Mouse (Mus musculus) intestine, embryonic 15.5 days (tissue): ENCODE measurements around the gene Cps1. TPM values are rescaled to one million over a fixed set of nuclear protein-coding genes. Genes with fewer than 3 reads are reported as not detected.

Source experiments
- ATAC-seq: fragments of 200-750 bp; cut with Nextera tagmentation; 2 replicates; pipeline ENCODE4 v1.8.0; 2017; ENCODE audit warnings: moderate TSS enrichment, moderate library complexity
- H3K27ac ChIP-seq: fragments of 300-500 bp; sonication (generic); 2 replicates; pipeline ENCODE4 v1.5.1; 2015; ENCODE audit warnings: mild to moderate bottlenecking, inconsistent platforms
- H3K27me3 ChIP-seq: fragments of 300-500 bp; sonication (generic); replicated peaks from 2 replicates; pipeline ENCODE4 v1.6.1; 2015; ENCODE audit warnings: inconsistent platforms
- H3K36me3 ChIP-seq: fragments of 300-500 bp; sonication (generic); 2 replicates; pipeline ENCODE4 v1.6.1; 2015; ENCODE audit warnings: inconsistent platforms
- H3K4me1 ChIP-seq: fragments of 300-500 bp; sonication (generic); replicated peaks from 2 replicates; pipeline ENCODE4 v1.6.1; 2015; ENCODE audit warnings: inconsistent platforms
- H3K4me2 ChIP-seq: fragments of 300-500 bp; sonication (generic); replicated peaks from 2 replicates; pipeline ENCODE4 v1.6.1; 2015; ENCODE audit warnings: mild to moderate bottlenecking, inconsistent platforms
- H3K4me3 ChIP-seq: fragments of 300-500 bp; sonication (generic); replicated peaks from 2 replicates; pipeline ENCODE4 v1.5.1; 2015; ENCODE audit warnings: inconsistent platforms
- H3K9ac ChIP-seq: fragments of 300-500 bp; sonication (generic); 2 replicates; pipeline ENCODE4 v1.6.1; 2015; ENCODE audit warnings: inconsistent platforms
- H3K9me3 ChIP-seq: fragments of 300-500 bp; sonication (generic); 2 replicates; pipeline ENCODE4 v1.6.1; 2016; ENCODE audit warnings: inconsistent platforms
- WGBS: fragments of 180-500 bp; shearing (Covaris S2); methylation state at CpG from one replicate; pipeline ENCODE4 v1.1.7; 2015; 5-methylcytosine and 5-hydroxymethylcytosine counted together
- polyA plus RNA-seq: library from polyadenylated mRNA; unstranded; fragments of >200 nt; fragmentation: Nextera tagmentation; extraction: Ambion mirVana; gene quantifications from 2 replicates; pipeline ENCODE4 v1.2.1, GENCODE M21; 2015

Gene Cps1
- 326 and 333 TPM in 2 replicates for polyA plus RNA-seq

DNA sequence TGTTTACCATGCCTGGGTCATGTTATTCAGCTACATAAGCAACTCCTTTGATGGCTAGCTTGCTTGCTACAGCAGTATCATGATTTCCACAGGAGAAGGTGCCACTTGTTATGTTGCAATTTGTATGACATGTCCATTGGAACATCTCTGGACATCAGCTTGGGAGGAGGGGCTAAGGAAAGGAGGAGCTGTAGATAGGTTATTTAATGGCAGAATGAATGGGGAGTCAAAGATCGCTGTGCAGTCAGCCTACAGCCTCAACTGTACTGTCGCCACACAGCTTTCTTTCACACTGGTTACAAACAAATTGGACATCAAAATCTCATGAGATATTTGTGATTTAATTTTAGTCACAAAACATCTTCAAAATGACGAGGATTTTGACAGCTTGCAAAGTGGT lies at the start of gene Cps1:
Cps1 (plus strand) TSS at position 230 of the 400 bp plus-strand sequence.
- Histone ChIP-seq H3K27ac (no peak within 1 kb of the TSS), H3K9me3 (no peaks in the 10 kb centered on the region), H3K36me3 (no peaks in the 10 kb centered on the region), H3K4me1 (no peaks in the 10 kb centered on the region), H3K9ac (no peak within 1 kb of the TSS), H3K4me3 (no peak within 1 kb of the TSS), H3K4me2 (no peak within 1 kb of the TSS), H3K27me3 (no peaks in the 10 kb centered on the region)
- WGBS: 74% methylated on average over 3 of the region's 3 CpGs
- ATAC-seq: 0 out of 2 replicates have a peak, but pooled peaks have one; percentile 34

DNA sequence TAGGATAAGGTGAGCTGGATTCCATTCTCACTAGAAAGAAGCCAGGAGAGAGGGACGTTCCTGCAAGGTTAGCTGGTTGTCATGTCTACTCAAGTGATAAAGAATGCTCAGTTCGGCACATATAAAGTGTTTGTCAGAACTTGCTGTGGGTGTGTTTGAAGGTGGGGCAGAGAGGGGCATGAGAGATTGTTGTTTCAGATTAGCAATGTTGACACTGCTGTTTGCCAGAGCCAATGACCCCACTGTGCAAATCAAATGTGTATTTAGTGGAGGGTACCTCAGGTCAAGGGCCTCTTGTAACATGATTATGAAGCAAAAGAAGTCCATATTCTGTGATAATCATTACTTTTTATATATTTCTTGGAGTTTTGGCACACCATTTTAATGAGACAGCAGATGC lies 45.1 kb upstream of the Cps1 start:
- Histone ChIP-seq H3K9ac (no peak overlapping the region), H3K36me3 (no peaks in the 10 kb centered on the region), H3K27ac (no peak overlapping the region), H3K4me1 (no peaks in the 10 kb centered on the region), H3K4me2 (no peak overlapping the region), H3K4me3 (no peak overlapping the region), H3K9me3 (no peaks in the 10 kb centered on the region), H3K27me3 (no peaks in the 10 kb centered on the region)
- WGBS: 48% methylated on average over 2 of the region's 2 CpGs
- ATAC-seq: peak; percentile 82

GRCm38 (mm10) chr1:67078666-67079065 lies 44.2 kb upstream of the Cps1 start:
- H3K27me3 ChIP-seq: no peaks in the 10 kb centered on the region
- H3K9me3 ChIP-seq: no peaks in the 10 kb centered on the region
- ATAC-seq: peak; percentile 37
- no peaks in the 10 kb centered on the region for H3K4me1 ChIP-seq
- peak overlapping the region; percentile 24; the same call in 1 of the 2 replicates for H3K27ac ChIP-seq
- no peak overlapping the region for H3K4me2 ChIP-seq
- no peak overlapping the region for H3K9ac ChIP-seq
- 65% methylated on average over 2 of the region's 2 CpGs for WGBS
- no peaks in the 10 kb centered on the region for H3K36me3 ChIP-seq
- H3K4me3 ChIP-seq: no peak overlapping the region

GRCm38 (mm10) chr1:67079146-67079545 lies 43.7 kb upstream of the Cps1 start:
- no peak overlapping the region for H3K4me3 ChIP-seq
- no peak overlapping the region for H3K9ac ChIP-seq
- H3K36me3 ChIP-seq: no peaks in the 10 kb centered on the region
- H3K4me2 ChIP-seq: no peak overlapping the region
- H3K4me1 ChIP-seq: no peaks in the 10 kb centered on the region
- ATAC-seq: peak; percentile 93
- 55% methylated on average over 7 of the region's 7 CpGs for WGBS
- H3K9me3 ChIP-seq: no peaks in the 10 kb centered on the region
- H3K27me3 ChIP-seq: no peaks in the 10 kb centered on the region
- H3K27ac ChIP-seq: peak overlapping the region; percentile 24; the same call in 1 of the 2 replicates

DNA sequence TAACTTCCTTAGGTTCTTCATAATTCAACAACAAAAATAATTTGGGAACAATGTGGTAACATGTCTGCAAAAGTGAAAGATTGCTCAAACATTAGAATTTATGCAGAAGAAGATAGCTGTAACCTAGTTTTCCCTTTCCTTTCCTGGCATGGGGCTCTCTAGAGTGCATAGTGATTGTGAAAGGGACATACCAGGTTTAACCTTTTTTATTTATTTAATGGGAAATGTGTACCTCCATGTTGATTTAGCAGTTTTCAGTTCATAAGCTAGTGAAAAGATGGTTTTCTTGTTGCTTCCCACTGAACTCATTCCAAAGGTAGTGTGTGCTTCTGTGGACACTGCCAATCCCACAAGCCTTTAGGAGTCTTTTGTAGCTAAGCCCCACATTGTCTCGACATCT lies 30.4 kb upstream of the Cps1 start:
- no peaks in the 10 kb centered on the region for H3K9me3 ChIP-seq
- no peak overlapping the region for H3K27ac ChIP-seq
- no peak overlapping the region for H3K9ac ChIP-seq
- H3K27me3 ChIP-seq: no peaks in the 10 kb centered on the region
- no peak for ATAC-seq
- H3K36me3 ChIP-seq: no peaks in the 10 kb centered on the region
- 90% methylated on average over 1 of the region's 1 CpGs for WGBS
- H3K4me1 ChIP-seq: no peaks in the 10 kb centered on the region
- H3K4me3 ChIP-seq: no peak overlapping the region
- no peak overlapping the region for H3K4me2 ChIP-seq

DNA sequence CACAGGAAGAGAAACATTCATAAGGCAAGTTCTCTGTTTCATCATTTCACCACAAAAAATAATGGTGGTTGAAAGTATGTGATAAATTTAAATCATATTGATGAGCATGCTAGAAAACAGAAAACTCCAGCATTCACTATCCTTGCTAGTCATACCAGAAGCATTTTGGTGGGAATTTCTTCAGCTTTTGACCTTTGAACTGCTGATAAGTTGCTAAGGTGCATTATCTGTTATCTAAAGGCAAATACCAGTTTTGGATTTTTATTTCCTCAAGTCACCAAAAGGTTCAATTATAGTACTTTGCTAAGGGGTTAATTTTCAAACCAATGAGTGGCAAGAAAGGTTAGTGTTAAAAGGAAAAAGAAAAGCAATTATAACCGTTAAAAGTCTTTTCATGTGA lies 23.6 kb upstream of the Cps1 start:
- H3K4me2 ChIP-seq: no peak overlapping the region
- peak; percentile 62 for ATAC-seq
- WGBS: 47% methylated on average over 1 of the region's 1 CpGs

GRCm38 (mm10) chr1:67103476-67104248 lies 19.2 kb upstream of the Cps1 start:
- no peak overlapping the region for H3K4me3 ChIP-seq
- no peaks in the 10 kb centered on the region for H3K27me3 ChIP-seq
- peak; percentile 88 for ATAC-seq
- H3K9ac ChIP-seq: no peak overlapping the region
- H3K9me3 ChIP-seq: no peaks in the 10 kb centered on the region
- 0 out of 2 replicates have a peak, but pooled peaks cover 5% of the 10 kb centered on the region for H3K4me1 ChIP-seq
- peak overlapping the region; percentile 54; the same call in 1 of the 2 replicates for H3K27ac ChIP-seq
- 42% methylated on average over 12 of the region's 12 CpGs for WGBS
- H3K4me2 ChIP-seq: no peak overlapping the region
- H3K36me3 ChIP-seq: no peaks in the 10 kb centered on the region

More for the DNA sequence above, 23.6 kb upstream of the Cps1 start:
- H3K27me3 ChIP-seq: no peaks in the 10 kb centered on the region
- H3K4me3 ChIP-seq: no peak overlapping the region
- no peaks in the 10 kb centered on the region for H3K9me3 ChIP-seq
- H3K9ac ChIP-seq: no peak overlapping the region
- no peaks in the 10 kb centered on the region for H3K36me3 ChIP-seq
- H3K27ac ChIP-seq: no peak overlapping the region
- 0 out of 2 replicates have a peak, but pooled peaks cover 5% of the 10 kb centered on the region for H3K4me1 ChIP-seq

DNA sequence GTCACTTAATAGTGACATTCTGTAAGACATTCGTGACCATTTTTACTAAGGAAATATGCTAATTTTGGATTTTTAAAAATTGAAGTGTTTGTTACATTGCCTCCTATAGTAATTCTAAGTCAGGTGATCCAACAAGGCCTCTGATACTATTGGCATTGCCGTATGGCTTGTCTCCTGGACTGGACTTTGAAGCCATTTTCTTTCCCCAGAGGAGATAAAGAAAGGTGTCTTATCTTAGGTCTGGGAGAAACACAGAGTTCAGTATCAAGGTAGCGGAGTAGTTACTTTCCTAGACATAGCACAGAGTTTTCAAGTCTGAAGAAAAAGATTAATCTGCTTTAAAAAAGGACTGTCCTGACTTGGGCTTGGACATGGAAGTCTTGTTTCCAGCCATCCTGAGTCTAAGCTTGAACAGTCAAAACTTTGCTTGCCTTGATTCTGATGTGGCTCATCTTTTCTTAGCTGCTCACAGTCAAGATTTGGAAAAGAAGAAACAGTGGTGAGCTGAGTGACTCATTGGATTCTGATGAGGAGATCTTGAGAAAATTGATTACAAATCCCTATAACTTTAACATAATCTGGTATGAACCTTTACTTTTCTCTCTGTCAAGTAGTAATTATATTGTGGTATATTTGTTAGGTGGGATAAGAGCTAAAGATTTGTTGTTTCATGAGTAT lies 11.1 kb upstream of the Cps1 start:
- ATAC-seq: peak; percentile 94
- 79% methylated on average over 3 of the region's 3 CpGs for WGBS
- Histone ChIP-seq H3K36me3 (no peaks in the 10 kb centered on the region), H3K27me3 (no peaks in the 10 kb centered on the region), H3K4me3 (peak overlapping the region; percentile 21; the same call in 1 of the 2 replicates), H3K9ac (no peak overlapping the region), H3K4me2 (no peak overlapping the region), H3K9me3 (no peaks in the 10 kb centered on the region), H3K27ac (peak overlapping the region; percentile 64; the same call in 1 of the 2 replicates), H3K4me1 (no peaks in the 10 kb centered on the region)

- Histone ChIP-seq H3K4me1 (no peaks in the 10 kb centered on the region), H3K9ac (no peak overlapping the region), H3K27ac (no peak overlapping the region), H3K9me3 (no peaks in the 10 kb centered on the region), H3K36me3 (no peaks in the 10 kb centered on the region), H3K4me2 (no peak overlapping the region), H3K27me3 (no peaks in the 10 kb centered on the region), H3K4me3 (peak overlapping the region; percentile 27)
- WGBS: 32% methylated on average over 7 of the region's 7 CpGs
- ATAC-seq: 0 out of 2 replicates have a peak, but pooled peaks have one; percentile 29
Measured at GRCm38 (mm10) chr1:67113343-67114030, 9.3 kb upstream of the Cps1 start.

DNA sequence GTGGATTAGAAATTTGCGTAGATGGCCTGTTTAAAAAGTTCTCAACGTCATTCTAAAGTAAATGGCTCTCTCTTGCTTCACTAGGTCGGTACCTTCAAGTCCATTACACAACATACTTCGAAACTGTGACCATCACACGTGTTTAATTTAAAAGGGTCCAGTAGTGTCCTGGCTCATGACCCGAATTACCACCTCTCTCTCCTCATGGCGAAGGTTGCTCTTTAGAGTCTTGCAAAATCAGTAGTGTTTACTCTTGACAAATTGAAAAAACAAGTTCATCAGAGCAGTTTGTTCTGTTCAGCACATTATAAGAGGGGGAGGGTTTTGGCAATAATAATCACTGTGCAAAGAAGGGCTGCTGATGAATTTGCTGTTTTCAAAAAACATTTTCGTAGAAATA lies 6.3 kb upstream of the Cps1 start:
- no peak for ATAC-seq
- Histone ChIP-seq H3K4me1 (no peaks in the 10 kb centered on the region), H3K36me3 (no peaks in the 10 kb centered on the region), H3K27ac (no peak overlapping the region), H3K4me2 (0 out of 2 replicates have a peak overlapping the region, but pooled peaks have one; percentile 1), H3K27me3 (no peaks in the 10 kb centered on the region), H3K4me3 (no peak overlapping the region), H3K9ac (no peak overlapping the region), H3K9me3 (no peaks in the 10 kb centered on the region)
- 71% methylated on average over 8 of the region's 8 CpGs for WGBS

- Histone ChIP-seq H3K9me3 (no peaks in the 10 kb centered on the region), H3K27me3 (no peaks in the 10 kb centered on the region), H3K4me3 (no peak overlapping the region), H3K4me1 (no peaks in the 10 kb centered on the region), H3K4me2 (no peak overlapping the region), H3K27ac (no peak overlapping the region), H3K9ac (no peak overlapping the region), H3K36me3 (no peaks in the 10 kb centered on the region)
- WGBS: 75% methylated on average over 6 of the region's 6 CpGs
- 0 out of 2 replicates have a peak, but pooled peaks have one; percentile 41 for ATAC-seq
Measured at GRCm38 (mm10) chr1:67117778-67118177, 5.0 kb upstream of the Cps1 start.

DNA sequence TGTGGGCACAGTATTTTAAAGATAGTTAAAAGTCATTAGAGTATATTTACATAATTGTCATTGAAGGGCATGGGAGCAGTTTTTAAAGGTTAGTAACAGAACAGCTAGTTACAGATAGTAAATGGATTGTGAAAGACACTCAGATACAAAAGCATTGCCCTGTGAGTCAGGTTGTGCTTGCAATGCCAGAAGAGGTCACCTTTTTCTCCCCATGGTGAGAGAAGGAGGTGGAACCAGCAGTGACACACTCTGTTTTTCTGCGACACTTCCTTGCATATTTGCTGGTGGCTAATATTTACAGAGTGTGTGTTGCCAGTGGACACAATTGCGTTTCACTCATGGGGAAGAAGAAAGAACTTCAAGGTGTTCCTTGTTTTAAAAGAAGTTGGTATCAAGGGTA lies 2.6 kb downstream of the Cps1 start:
- no peaks in the 10 kb centered on the region for H3K9me3 ChIP-seq
- no peak overlapping the region for H3K27ac ChIP-seq
- no peaks in the 10 kb centered on the region for H3K4me1 ChIP-seq
- no peaks in the 10 kb centered on the region for H3K36me3 ChIP-seq
- no peak for ATAC-seq
- no peak overlapping the region for H3K4me2 ChIP-seq
- H3K9ac ChIP-seq: no peak overlapping the region
- 55% methylated on average over 2 of the region's 2 CpGs for WGBS
- no peak overlapping the region for H3K4me3 ChIP-seq
- H3K27me3 ChIP-seq: no peaks in the 10 kb centered on the region
